Mouse (Mus musculus): ENCODE data around the gene Slc35f3.

Gene Slc35f3

DNA sequence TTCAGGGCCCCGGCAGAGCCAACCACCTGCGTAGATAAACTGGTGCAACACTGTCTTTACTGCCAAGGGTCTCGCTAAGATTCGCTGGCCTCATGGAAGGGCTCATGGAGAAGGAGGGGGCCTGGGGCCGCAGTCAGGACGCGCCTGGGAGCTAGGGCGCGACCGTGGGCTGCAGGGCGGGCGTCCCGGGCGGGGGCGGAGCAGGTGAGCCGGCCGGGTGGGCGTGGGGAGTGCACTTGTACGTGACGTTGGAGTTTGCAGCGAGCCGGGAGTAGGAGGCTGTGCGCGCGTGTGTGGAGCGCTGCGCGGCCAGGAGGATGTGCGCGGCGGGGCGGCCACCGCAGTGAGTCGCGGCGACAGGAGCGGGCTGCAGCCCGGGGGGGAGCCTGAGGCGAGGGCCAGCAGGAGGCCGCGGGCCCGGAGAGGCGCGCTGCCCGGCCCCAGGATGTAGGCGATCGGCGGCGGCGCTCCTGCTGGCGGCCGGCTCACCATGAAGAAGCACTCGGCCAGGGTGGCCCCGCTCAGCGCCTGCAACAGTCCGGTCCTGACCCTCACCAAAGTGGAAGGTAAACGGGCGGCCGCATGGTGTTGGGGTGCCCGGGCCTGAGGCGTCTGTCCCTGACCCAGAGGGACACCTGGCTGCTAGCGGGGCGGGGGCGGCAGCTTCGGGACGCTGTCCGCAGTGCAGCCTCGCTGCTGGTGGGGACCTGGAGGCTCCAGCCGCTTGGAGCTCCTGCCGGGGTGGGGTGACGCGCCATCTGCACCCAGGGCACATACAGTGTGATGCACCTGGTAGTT lies at the start of gene Slc35f3:
Gene Slc35f3, plus strand, starts transcription at position 263 of the 798 bp plus-strand sequence.
- in situ Hi-C loops (cut with MboI, MseI), result no loop called here

DNA sequence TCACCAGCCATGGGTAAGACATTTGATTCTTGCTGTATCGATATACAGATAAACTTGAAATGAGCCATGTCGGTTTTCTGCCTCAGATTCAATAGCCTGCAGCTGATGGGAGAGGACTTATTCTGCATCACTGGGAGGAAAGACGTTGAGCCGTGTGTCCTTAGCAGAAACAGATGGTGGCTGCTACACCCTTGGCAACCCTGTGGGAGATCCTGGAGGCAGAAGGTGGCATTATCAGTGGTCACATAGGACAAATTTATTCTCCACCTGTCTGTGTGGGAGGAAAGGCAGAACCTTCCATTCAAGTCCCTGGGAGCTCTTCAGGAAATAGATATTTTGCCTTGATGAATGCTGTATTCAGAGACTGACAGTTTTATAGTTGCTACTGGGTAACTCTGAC lies 47.9 kb upstream of the Slc35f3 start:
- in situ Hi-C loops (cut with MboI, MseI), result loop anchor here (25.0 kb wide), 1 partner anchor 487 kb away; no protein-coding TSS in a partner anchor

DNA sequence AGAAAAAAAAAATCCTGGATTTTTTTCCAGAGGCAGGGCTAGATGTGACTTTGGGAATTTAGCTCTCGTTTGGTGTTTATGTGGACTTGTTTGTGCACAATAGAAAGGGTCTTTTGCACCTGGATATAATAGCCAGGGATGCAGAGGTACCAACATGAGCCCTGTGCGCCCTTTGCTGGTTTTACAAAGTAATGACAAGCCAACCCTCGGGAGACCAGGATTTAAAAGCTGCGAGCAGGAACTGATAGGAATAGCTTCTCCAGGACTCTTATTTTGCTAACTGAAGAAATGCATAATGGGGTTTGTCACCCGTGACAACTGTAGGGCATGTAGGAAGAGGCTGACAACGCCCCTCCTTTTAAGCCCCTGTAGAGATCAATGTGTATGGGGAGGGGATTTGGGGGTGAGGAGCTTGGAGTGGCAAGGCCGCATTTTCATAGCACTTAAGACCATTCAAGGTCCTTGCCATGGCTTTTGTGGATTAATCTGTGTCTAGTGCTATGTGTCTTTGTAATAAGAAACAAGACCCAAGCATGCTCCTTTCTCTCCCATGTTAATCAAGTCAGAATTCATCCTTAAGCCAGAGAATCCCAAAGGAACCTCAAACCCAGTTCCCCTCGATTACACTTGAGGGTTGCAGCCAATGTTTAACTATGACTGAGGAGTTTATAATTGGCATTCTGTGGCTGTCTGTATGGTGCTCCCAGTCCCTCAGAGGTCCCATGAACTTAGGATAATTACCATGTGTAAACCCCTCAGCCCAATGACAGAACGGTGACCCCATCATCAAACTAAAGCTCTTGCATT lies 41.6 kb upstream of the Slc35f3 start:
- in situ Hi-C loops (cut with MboI, MseI), result loop anchor here (25.0 kb wide), 1 partner anchor 481 kb away; no protein-coding TSS in a partner anchor

DNA sequence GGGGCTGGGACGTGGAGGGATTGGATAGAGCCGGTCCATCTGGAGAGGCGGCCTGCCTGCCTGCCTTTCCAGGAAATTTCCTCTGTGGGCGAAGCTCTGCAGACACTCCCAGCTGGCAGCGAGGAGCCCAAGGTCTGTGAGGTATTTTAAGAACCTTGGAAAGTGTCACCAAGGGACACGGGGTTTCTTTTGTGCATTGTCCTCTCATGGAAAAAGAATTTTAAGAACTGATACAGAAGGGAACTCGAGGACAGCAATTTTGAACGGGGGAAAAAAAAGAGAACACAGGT lies 41.0 kb upstream of the Slc35f3 start:
- in situ Hi-C loops (cut with MboI, MseI), result loop anchor here (25.0 kb wide), 1 partner anchor 480 kb away; no protein-coding TSS in a partner anchor

DNA sequence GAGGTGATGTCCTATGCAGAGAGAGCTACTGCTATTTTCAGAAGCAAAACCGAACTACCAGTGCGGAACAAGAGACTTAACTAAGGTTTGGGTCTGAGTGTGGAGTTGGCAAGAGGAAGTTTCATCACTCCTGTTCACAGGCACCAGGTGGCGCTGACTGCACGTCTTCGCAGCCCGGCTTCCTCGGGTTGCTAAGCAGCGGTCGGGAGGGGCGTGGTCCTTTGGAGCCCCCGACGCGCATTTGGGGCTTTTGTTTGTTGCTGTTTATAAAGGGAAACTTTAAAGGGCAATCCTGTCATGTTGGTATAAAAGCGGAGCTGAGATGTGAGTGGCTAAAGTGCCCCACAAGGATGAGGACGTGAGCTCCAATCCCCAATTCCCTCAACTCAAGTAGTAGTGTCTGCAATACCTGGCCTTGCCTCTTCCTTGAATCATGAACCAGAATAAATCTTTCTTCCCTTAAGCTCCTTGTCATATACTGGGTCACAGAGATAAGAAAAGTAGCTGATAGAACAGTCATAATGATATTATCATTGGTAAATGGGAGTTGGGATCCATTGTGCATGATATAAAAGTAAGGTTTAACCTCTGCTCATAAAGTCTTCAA lies 40.1 kb upstream of the Slc35f3 start:
- in situ Hi-C loops (cut with MboI, MseI), result loop anchor here (25.0 kb wide), 1 partner anchor 479 kb away; no protein-coding TSS in a partner anchor

DNA sequence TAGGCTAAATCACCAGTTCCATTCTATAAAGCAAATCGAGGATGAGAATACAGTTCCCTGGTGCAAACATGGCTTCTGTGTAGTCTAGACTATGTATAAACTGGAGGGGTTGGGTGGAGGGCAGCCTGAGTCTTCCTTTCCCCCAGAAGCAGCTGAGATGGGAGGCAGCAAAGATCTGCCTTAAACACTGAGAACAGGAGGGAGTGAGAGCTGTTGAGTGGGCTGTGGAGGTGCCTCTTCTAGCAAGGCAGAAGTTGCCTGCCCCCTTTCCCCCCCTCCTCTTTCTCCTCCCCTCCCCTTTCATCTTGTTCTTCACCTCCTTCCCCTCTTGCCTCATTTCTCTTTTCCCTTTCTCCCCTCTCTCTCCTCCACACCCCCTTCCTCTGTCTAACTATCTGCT lies 33.2 kb upstream of the Slc35f3 start:
- in situ Hi-C loops (cut with MboI, MseI), result loop anchor here (10.0 to 25.0 kb wide), 3 partner anchors 200 to 730 kb away; no protein-coding TSS in a partner anchor

DNA sequence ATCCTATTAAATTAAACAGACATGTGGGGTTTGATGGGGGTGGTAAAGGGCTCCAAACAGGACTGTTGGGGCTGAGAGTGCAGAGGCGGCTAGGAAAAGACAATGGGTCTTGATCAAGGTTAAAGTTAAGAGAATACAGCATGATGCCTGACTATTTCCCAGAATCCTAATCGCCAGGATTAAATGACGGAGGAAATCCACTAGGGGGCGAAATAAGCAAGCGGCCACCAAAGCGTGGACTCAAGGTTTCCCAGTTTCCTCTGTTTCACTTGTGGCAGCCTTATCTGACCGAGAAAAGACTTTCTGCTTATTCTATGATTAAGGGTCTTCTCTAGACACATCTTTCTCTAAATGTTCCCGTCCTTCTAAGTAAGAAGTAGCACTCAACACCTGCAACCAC lies 31.2 kb upstream of the Slc35f3 start:
- in situ Hi-C loops (cut with MboI, MseI), result loop anchor here (10.0 to 25.0 kb wide), 3 partner anchors 198 to 728 kb away; no protein-coding TSS in a partner anchor

DNA sequence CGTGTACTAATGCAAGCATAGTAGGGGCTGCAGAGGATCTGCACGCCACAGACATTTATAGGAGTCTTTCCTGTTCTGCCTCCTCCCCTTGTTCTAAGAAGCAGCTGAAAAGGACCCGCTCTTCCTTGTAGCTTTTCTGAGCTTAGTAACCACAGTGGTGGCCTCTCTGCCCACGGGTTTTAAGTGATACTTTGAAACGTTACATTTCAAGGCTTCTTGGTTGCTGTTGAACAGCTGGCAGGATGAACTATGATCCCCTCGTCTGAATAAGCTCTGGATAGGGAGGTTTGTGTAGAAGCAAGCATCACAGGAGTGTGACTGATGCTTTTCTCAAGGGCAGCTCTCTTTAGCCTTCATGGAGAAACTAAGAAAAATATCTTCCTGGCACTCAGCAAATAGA lies 28.6 kb upstream of the Slc35f3 start:
- in situ Hi-C loops (cut with MboI, MseI), result loop anchor here (10.0 to 25.0 kb wide), 3 partner anchors 195 to 725 kb away; no protein-coding TSS in a partner anchor

DNA sequence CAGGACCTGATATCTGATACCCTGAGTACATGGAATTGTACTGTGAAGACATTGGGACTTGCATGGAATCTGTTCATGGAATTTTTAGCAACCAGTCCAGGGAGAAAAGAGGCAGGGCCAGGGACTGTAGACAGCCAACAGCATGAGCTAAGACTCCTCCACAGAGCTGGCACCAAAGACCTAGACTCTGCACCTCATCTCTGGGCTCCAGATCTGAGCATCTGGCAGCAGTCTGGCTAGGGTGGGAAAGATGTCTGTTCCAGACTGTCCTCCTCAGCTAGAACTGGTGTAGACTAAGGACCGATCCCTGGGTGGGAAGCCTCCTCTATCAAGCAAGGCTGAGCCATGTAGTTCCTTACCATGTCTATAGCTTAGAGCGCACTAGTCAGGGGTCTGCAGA lies 25.9 kb upstream of the Slc35f3 start:
- in situ Hi-C loops (cut with MboI, MseI), result loop anchor here (25.0 kb wide), 1 partner anchor 465 kb away; no protein-coding TSS in a partner anchor

DNA sequence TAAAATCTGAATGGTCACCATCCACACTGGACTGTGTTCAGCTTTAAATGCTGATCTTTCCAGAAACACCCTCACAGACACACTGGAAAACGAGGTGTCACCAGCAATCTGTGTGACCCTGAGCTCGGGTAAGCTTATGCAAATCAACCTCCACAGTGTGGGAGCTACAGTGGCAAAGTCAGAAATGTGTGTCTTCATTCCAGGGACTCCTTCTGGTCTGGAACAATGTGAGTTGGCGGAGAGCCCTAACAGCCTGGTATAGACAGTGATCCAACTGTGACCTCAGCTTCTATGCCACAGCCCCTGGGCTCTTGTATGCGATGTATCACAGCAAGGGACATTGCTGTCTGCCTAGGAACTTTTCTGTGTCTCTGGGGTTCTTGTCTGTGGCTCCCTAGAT lies 25.3 kb upstream of the Slc35f3 start:
- in situ Hi-C loops (cut with MboI, MseI), result loop anchor here (25.0 kb wide), 1 partner anchor 464 kb away; no protein-coding TSS in a partner anchor

DNA sequence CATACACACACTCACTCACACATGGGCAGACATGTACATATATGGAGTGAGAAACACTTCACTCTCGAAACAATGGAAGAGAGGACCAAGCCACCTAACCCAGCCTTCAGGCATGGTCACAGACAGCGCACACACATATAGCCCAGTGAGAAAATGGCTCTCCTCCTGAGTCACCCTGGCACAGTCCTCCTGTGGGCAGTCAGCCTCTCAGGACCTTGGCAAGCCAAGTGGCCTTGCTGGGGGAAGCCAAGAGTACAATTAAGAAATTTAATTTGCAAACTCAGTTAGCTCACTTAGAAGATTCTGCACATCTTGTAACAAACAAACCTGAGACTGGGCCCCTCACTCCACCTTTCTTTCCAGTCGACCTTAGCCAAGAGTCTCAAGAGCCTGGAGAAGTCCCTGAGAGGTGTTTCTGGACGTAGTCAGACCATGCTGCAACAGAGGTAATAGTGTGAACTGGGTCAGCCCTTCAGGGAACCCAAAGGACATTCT lies 23.4 kb upstream of the Slc35f3 start:
- in situ Hi-C loops (cut with MboI, MseI), result loop anchor here (25.0 kb wide), 1 partner anchor 462 kb away; no protein-coding TSS in a partner anchor

DNA sequence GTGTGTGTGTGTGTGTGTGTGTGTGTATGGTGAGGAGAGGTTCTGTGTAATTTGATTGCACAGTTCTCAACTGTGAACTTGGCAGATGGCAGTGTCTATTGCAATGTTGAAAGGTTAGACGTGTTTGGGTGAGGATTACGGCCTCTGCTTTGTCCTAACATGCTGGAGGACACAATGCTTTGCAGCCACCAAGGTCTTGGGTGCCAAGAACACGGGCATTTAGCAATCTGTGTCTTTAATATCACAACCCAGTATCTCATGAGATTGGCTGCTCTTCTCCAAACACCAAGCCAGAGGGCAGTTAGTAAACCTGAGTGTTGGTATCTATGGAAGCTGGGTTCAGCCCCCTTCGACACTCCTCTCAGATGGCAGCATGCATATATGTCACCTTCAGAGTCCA lies 22.5 kb upstream of the Slc35f3 start:
- in situ Hi-C loops (cut with MboI, MseI), result no loop called here

DNA sequence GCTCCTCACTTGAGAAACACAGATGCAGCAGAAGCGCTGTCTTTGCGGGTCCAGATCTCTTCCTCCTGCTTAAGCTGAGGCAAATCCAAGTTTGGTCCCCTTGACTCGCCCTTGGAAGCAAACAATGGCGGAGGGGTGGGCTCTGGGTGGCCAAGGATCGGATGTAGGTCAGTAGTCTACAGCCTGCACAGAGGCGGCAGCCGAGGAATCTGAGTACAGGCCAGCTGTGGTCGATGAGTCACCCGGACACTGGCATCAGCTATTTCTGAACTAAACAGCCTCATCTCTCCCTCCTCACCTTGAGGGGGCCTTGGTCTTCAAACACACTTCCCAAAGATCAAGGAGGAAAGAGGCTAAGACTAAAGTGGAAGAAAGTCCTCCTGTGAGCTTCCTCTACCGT lies 6.4 kb upstream of the Slc35f3 start:
- in situ Hi-C loops (cut with MboI, MseI), result no loop called here

DNA sequence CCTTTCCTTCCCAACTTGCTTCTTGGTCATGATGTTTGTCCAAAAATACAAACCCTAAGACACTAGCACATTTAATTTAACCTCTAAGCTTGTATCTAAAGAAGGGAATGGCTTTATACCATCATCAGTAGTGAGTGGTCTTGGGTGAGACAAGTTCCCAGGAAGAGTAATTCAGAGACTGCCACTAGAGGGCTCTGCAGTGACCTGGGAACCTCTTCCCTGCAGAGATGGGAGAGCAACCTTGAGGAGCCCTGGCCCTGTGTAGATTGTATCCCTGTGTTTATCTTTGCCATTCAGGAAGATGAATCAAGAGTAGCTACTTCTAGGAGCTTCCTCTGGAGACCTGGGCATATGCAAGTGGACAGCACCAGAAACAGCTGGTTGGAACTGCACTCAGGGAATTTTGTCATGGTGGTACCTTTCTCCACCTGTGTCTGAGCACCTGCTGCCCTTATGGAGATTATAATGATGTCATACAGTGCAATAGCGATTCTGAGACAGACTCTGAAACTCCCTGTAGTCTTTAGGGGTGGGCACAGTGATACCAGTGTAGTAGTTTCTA lies 993 bp upstream of the Slc35f3 start:
- in situ Hi-C loops (cut with MboI, MseI), result no loop called here

DNA sequence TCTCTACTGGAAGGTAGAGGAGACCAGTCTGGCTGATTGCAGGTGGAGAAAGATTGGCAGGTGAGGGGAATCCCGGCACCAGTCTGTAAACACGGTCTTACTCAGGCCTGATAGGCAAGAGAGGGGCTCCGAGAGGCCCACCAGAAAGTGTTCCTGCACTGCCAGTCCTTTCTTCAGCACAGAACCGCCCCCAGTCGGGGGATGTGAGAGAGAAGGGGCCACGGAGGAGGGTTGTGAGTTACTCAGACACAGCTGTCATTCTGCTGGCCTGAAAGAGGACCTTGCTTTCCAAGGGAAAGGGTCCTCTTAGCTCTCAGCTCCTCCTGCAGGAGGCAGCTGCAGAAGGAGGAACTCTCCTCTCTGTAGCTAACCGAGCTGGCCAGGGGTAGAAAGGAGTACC lies 975 bp downstream of the Slc35f3 start:
- in situ Hi-C loops (cut with MboI, MseI), result no loop called here

DNA sequence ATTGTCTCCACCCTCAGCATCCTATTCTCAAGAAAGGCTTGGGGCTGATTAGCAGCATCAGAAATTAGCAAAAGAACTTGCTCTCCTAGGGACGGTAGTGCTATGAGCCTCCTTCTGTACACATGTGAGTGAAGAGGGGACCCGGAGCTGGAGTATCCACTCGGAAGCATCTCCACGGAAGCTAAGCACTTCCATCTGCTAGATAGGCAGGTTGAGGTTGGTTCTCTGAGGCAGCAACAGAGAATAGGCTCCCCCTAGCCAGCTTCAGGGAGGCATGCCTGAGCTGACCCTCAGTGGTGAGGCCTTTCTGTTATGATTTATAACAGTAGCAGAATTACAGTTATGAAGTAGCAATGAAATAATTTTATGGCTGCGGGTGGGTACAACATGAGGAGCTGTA lies 2.0 kb downstream of the Slc35f3 start:
- in situ Hi-C loops (cut with MboI, MseI), result no loop called here

DNA sequence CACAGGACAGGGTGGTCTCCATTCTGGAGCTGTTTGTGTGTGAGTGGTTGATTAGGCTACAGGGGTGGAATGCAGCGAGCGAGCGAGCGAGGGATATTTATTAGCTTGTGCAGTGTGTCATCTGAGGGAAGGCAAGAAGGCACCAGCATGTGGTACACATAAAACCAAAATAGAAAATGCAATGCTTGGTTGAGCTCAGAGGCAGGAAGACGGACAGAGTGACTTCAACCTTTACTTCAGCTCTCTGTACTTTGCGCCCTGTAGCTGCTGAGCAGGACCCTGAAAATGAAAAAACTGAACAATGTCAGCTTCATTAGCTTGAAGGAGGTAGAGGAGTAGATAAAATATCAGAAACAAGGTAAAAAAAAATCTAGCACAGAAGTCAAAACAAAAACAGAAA lies 3.2 kb downstream of the Slc35f3 start:
- in situ Hi-C loops (cut with MboI, MseI), result no loop called here

DNA sequence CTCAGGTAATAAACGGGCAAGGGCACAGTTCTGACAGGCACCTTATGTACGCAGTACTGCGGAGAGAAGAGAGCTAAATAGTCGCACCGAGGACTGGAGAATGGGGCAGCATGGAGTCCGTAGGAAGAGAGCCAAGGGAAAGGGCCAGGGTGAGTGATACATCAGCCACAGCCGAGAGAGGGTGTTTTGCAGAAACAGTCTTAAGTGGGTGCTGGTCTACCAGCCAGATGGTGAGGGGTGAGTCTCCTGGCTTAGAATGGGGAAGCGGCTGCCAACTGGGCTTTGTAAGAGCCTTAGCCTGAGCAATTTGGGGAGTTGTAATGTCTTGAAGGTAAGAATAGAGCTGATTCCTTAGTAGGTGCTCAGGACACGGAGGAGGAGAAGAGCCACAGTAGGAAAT lies 8.8 kb downstream of the Slc35f3 start:
- in situ Hi-C loops (cut with MboI, MseI), result no loop called here

DNA sequence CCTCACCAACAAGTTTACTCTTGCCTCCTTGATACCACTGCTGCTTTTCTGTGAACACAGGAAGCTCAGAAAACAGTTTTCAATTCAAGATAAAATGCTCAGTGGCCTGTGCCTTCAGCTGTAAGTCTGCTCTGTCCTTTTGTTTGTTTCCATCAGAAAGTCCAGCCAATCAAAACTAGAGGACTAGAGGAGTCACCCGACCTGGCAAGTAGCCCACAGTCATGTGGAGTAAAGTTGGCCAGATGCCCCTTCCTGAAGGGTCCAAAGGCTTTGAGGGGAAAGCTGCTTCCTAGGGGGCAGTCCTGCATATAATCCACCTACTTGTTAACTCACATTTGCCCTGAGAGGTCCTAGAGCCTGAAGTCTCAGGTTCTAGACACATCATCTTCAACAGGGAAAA lies 10.7 kb downstream of the Slc35f3 start:
- in situ Hi-C loops (cut with MboI, MseI), result no loop called here

DNA sequence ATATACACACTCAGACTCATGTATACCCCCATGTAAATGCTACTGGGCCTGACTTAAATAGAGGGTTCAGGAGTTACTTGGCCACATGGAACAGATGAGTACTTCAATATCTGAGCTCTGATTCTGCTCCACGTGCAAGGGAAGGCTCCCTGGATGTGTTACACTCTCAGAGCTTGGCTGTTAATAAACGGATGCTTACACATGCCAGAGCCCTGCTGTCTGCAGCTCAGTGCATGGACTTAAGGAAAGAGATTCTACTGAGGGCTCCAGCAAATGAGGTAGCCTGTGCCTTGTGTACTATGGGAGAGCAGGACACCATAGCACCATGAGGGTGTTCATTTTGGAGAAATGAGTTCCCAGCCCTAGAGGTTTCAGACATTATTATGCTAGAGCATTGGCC lies 26.6 kb downstream of the Slc35f3 start:
- in situ Hi-C loops (cut with MboI, MseI), result no loop called here

DNA sequence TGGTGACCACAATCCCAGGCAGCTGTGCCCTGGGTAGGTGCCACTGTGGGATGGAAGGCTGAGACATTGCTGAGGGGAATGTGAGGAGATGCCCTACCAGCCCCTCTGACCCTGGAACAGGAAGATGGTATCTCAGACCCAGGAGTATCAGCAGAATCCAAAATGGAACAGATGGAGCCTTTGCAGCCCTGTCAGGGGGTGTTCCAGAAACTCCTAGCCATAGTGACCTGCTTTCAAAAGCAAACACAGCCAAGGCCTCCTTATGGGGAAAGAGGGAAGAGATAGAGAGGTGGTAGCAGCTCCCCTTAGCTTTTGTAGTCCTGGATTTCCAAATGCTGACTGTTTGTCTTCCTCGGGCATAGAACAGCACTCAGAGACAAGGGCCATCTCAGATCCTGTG lies 27.8 kb downstream of the Slc35f3 start:
- in situ Hi-C loops (cut with MboI, MseI), result no loop called here

DNA sequence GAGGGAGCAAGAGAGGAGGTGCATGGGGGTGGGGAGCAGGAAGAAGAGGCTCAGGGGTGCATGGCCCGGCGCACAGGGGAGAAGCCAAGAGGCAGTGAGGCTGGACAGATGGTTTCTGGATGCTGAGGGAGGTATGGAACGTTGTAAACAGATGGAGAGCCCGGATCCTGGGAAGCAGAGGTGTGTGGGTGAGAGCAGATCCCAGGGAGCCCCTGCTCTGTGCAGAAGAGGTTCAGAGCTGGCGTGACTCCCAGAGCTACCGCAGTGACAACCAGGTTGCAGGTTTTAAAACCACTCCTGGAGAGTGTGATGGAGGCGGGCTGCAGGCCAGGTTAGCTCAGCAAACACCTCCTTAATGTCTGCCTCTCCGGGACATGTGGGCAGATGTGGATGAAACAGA lies 28.4 kb downstream of the Slc35f3 start:
- in situ Hi-C loops (cut with MboI, MseI), result no loop called here
